Mouse (Mus musculus): ENCODE results near the gene Gm20388.

DNA sequence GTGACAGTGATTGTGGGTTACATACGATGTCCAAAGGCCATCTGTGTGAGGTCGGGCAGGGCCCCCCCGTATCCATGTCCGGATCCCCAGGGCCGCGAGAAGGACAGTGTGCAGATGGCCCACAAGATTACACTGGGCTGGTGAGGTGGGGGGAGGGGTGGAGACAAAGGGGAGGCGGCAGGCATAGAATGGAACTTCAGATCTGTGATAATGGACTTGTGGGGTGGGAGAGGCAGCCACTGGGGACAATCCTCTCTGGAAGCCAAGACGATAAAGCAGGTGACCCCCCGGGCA lies 425.4 kb downstream of the Gm20388 start:
- TF ChIP-seq POLR2A (IDR thresholded peaks at IDR 0.05; ENCODE audit: insufficient read depth, low read depth, low read length) = no peak
- TF ChIP-seq CTCF (IDR thresholded peaks at IDR 0.05; ENCODE audit: insufficient read depth, low read depth, low read length) = no peak; the same call in 1 of the 2 replicates

All from olfactory bulb, adult 2 months (tissue).